Mouse (Mus musculus) T-helper 2 cell (primary cell): Measurements from ENCODE around the gene Neurod2.

Experiments used
- in situ Hi-C: fragments of 300-600 bp; cut with MboI, MseI; formaldehyde crosslinking; loops from one replicate; pipeline ENCODE4 v1.15.1; 2025; ENCODE audit warnings: high pct_unique_total_duplicates

Gene Neurod2

DNA sequence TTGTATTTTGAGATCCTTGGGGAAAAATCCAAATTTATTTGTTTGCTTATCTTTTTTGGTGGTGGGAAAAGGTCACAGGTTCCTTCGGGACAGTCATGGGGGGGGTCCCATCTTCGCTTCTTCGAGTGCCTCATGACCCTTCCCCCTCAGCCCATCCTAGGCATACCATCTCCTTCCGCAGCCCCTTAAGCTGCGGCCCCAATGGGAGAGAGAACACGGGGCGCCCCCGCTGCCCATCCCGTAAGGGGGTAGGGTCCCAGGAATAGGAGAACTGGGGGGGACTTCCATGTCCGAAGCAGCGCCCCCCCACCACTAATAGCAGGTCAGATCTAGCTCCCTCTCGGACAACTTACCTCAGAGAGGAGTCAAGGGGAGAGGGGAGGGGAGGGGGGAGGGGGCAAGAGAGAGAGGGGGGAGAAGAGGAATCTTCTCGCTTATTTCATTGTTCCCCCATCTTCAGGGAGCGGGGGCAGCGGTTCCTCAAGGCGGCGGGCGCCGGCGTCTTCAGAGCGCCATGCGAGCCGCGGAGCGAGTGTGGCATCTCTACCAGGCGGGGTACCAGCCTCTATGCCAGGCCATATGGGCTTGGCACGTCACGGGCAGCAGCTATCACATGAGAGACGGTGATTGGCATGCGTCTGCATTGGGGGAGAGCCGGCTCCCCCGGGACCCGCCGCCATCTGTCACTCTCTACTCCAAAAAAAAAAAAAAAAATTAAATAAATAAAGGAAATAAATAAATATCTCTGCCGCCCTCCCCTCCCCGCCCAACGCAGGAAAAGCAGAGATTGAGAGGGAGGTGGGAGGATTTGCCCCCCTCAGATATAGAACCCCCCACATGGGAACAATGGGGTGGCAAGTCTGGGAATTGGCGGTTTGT, at the start of gene Neurod2:
Neurod2 (minus strand) TSS at position 568 of the 879 bp plus-strand sequence.
- in situ Hi-C loops = no loop called here

DNA sequence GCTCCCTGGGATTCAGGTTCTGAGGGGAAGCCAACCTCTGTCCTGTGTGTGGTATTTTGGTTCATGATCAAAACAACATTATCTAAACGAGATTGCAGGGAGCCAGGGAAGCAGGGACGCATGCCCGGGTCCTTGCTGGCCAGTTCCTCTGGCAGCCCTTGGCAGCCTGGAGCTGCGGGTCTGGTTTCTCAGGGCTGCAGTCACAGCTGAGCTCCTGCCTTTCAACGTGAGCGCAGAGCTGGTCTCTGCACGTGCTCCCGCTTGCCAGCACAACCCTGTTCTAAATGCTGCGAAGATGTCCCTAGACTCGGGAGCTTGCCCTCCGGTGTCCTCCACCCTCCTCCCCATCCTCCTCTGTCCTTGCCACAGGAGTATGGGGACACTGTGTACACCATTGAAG, 48.3 kb upstream of the Neurod2 start:
- in situ Hi-C loops = no loop called here

DNA sequence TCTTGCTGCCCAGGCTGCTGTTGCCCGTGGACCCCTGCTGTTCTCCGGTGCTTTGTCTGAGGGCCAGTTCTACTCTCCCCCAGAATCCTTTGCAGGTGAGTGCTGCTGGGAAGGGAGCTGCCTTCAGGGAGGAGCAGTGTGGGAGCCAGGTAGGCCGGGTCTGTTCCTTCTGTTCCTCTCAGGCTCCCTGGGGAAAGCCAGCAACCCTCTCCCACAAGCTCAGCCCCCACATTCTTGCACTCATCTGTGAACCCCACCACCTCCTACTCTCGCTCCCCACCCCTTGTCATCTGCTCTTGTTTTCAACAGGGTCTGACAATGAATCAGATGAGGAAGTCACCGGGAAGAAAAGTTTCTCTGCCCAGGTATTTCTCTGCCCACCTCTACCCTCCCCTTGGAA, 47.3 kb upstream of the Neurod2 start:
- in situ Hi-C loops = no loop called here

DNA sequence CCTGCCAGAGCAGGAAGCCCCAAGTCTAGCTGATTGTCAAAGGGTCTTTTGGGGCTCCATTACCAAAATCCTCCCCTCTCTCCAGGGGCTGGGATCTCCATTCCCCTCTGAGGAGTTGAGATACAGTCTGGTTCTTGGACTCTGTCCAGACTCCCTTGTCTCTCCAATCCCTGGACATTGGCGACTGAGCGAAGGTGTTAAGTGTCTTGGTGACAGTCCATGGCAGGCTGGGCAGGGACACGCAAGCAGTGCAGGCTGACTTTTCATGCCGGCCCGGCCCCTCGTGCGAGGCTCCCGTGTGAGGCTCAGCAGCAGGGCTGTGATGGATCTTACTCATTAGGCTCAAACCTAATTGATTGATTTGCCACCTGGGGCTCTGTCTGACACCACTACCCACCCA, 44.8 kb upstream of the Neurod2 start:
- in situ Hi-C loops = no loop called here

DNA sequence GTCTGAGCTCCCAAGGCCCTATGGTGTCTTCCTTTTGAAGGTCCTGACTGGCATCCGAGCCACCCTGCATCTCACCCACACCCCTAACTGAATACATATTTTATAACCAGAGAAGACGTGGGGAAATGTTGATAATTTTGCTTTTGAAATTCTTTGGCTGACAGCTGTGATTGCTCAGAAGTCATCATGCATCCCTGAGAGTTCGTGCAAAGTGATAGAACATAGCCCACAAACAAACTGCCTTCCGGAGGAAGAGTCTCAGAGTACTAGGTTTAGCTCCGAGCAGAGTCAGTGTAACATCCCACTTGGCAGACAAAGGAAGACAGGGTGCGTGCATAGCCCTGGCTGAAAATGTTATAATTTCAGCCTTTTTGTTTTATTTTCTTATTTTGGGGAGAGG, 43.8 kb upstream of the Neurod2 start:
- in situ Hi-C loops = no loop called here

DNA sequence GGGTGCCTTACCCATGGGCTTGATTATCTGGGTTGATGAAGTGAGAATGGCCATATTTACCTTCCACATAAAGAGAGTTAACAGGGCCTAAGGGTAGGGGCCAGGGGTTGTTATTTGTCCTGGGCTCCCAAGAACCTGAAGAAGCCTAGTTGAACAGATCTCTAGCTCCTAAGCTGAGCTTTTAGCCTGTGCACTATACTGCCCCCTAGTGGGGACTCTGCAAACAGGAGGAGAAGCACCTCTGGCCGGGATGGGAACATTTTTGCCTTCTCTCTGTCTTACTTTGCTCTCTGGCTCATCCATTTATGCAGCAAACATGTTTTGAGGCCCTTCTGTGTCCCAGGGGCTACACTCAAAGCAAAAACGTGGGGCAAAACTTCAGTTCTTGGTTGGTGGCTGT, 43.0 kb upstream of the Neurod2 start:
- in situ Hi-C loops = no loop called here

DNA sequence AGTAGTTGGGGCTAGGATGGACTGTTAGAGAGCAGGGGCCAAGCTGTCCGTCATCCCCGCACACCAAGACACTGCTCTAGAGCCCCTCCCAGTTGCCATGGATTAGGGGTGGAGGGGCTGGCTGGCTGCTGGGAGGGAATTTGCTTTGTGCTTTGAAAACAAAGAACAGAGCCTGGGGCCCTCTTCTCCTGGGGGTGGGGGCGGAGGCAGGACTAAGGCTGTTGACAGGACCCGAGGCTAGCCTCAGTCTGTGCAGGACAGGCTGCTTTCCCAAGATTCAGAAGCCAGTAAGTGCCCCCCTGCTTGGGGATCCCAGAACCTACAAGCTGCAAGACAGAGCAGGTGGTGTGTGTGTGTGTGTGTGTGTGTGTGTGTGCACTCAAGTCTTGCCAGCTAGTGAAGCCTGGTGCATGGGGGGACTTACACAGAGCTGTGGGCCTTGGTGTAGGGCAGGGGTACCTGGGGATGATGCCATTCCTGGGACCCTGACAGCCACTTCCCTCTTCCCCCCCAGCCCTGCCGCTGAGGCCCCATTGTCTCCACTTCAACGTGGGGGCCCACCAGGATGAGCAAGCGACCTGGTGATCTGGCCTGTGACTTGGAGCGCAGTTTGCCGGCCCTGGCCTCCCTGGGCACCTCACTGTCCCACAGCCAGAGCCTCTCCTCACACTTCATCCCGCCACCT, 42.2 kb upstream of the Neurod2 start:
- in situ Hi-C loops = no loop called here

DNA sequence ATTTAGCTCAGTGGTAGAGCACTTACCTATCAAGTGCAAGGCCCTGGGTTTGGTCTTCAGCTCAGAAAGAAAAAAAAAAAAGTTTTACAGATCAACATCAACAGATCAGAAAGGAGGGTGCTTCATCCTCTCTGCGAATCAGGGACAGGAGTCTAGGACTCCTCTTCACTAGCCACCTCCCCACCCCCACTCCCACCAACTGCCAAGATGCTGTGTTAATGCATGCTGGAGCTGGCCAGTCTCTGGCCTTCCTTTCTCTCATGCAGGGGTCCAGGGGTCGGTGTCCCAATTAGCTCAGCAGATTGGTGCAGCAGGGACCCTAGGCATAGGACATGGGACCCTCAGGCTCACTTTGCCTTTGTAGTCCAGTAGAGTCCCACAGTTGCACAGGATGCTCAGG, 41.1 kb upstream of the Neurod2 start:
- in situ Hi-C loops = no loop called here

DNA sequence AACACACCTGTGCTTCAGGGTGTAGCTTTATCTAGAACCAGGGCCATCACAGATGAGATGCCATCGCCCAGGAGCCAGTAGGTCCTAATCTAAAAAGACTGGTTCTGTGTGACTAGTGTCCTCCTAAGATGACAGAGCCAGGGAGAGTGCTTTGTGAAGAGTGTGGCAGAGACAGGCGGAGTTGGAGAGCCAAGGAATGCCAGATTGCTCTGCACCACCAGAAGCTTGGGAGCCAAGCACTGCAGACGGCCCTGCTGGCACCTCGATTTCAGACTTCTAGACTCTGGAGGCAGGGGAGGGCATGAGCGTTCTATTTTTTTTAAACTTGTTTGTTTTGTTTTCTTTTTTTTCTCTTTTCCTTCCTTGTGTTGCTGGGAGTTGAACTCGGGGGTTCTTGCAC, 39.9 kb upstream of the Neurod2 start:
- in situ Hi-C loops = no loop called here

DNA sequence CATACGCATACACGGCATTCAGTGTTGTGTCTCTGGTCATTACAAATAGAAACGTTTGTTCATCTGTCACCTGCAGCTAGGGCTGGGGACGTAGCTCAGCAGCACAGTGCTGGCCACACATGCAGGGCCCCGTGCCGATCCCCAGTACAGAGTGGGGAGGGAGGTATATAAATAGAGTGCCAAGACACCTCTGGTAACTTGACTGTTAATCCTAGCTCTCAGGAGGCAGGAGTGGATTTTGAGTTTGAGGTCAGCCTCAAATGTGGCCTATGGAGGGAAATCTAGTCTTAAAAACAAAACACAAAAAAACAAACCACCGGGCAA, 38.4 kb upstream of the Neurod2 start:
- in situ Hi-C loops = no loop called here

DNA sequence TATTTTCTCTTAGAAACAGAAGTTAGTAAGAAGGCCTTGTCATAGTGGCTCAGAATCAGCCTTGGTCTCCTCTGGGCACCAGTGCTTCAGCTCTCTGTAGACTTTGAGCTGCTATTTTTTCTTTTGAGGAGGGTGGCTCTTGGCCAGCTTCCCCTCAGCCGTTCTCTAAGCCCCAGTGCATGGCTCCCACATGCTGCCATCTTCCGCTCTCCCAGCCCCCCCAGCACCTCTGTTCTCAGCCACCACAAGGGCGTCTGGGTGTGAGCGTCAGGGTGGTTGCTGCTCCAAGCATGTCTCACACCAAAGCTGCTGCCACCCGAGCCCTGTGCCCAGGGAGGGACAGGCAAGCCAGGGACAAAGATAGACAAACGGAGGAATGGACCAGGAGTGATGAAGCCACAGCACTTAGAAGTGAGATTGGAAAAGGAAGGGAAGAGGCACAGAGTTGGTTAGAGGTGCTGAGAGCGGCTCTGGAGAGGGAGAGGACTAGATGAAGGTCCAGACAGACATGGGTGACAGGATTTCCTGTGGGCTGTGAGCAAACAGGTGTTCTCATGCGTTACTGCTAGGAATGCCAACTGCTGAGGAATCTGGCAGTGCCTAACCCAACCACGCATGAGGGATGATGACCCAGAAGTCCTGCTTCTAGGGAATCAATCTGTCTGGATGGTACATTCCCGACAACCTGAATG, 37.9 kb upstream of the Neurod2 start:
- in situ Hi-C loops = no loop called here

DNA sequence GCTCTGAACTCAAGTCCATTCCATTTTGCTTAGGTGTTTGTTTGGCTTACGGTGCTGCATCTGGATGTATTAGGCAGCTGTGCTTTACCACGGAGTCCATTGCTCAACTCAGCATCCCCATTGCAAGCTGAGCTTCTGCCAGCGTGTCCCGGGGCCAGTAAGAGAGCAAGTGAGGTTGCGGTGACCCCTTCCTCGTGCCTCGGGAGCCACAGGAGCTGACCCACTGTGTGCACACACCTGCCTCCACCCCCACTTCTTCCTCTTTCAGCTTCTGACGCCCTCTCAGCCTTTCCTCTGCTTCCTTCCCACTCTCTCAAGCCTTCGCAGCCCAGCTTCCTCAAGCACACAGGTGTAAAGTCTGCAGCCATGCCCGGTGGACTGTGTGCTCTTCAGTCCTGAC, 36.8 kb upstream of the Neurod2 start:
- in situ Hi-C loops = no loop called here

DNA sequence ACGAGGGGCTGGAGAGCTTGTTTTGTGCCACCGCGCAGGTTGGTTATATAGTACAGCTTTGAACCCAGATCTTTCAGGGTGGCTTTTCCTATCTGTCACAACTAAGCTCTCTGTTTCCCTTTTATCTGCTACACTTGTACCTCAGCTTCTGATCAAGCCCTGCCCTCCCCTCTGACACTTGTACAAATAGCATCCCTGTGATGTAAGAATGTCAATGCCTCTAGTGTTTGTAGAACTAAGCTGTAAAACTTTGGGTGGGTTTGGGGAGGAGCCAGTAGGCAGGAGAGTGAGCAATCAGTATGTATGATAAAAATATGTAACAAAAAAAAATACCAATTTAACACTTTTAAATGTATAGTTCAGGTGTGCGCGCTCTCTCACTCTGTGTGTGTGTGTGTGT, 35.0 kb upstream of the Neurod2 start:
- in situ Hi-C loops = no loop called here

DNA sequence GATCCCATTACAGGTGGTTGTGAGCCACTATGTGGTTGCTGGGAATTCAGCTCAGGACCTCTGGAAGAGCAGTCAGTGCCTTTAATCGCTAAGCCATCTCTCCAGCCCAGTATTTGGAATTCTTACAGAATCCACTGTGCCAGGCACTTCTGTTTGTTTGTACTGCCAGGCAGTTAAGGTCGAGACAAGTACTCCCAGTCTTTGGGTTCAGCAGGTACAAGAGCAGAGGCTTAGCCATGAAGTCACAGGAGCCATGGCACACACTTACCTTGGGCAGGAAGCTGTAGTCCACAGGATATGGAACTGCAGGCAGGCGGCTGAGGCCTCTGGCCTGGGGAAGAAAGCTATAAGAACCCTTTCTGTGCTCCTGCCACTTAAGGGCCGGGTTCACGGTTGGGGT, 34.4 kb upstream of the Neurod2 start:
- in situ Hi-C loops = no loop called here

DNA sequence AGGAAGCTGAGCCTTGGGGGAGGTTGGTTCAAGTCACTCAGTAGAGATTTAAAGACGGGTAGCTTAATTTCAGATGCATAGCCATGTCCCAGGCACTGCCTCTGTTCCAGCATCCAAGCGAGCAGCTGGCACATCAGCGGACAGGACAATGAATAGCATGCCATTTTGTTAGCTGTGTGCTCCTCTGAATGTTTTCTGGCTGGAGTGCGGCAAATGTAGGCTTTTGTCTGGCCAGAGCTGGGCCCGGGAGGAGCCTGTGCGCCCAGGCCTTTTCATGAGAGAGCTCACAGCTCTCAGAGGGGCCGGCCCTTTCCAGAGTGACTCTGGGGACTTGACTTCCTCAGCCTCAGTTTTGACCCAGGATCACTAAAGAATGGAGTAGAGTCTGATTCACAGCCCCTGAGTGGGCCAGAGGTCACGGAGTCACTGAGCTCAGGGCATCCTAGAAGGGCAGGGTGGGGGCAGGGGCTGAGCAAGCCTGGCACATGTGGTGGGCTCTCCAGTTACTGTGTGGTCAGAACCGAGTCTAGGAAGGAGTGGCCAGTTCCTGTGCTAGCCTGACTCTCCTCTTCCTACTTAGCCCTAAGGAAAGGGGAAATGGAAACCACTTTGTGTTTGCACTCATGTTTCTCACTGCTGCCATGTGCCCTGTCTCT, 31.5 kb upstream of the Neurod2 start:
- in situ Hi-C loops = no loop called here

DNA sequence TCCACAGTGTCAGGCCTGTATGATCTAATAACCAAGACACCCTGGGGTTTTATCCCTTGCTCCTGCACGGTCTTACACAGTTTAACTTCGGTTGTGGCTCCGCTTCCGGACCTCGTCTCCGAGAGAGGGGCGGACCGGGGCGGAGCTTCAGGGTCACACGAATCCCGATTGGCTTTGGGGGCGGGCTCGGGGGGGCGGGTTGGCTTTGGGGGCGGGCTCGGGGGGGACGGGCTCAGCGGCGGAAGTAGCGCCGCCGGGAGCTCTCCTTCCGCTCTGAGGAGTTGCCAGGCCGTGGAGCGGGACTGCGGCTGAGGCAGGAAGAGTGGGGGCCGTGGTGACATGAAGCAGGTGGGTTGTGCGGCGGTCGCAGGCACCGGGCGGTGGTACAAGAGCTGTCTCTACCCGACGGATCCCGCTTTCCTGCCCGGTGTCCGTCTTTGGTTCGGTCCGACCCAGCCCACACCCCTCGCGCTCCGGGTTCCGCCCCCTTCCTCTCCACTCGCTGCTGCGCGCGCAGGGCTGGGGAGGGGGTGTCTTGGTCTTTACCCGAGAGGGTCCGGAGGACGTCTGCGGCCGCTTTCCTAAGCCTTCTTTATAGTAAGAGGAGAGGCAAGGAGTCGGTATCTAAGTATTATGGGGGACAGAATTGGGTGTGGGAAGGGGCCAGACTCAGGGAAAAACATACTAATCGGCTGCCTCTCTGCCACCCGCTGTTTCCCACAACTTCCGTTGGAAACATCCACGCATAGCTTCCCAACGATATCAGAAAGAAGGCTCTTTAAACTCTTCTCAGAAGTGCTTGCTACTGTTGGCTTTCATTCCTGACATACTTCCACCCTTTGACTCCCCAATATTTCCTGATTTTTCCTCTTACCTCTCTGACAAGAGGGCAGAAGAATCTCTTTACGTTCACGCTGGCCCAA, 29.0 kb upstream of the Neurod2 start, which contains the start of gene Stard3:
Stard3 (plus strand) TSS at position 208 of the 923 bp plus-strand sequence.
- in situ Hi-C loops = no loop called here

DNA sequence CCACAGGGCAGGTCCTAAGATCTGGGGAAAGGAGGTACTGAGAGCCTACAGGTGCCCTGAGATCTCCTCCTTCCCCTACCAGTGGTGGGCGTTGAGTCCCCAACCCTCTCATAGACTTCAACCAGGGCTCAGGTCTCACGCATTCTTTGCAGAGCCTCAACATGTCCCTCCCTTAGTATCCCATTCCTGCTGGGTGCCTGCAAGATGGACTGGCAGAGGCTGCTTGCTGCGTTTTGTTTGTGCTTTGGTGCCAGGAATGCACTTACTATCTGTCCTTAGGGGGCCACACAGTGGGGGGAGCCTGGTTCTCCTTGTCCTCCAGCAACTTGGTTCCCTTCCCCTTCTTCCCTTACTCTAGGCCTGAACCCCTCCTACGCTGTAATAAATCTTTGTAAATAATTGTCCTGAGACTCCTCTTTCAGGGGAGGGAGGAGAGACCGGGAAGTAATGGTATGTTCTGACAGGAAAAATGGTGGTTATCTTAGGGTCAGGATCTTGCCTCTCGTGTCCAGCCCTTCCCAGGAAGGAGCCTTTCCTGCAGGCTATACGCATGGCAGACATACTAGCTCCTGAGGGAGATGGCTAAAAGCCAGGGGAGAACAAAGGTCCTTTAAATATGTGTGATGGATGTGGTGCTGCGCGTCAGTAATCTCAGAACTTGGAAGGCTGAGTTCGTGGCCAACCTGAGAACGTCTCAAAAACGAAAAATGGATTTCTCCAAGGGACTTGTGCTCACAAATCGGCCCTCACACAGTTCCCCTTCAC, 28.1 kb upstream of the Neurod2 start:
- in situ Hi-C loops = no loop called here

DNA sequence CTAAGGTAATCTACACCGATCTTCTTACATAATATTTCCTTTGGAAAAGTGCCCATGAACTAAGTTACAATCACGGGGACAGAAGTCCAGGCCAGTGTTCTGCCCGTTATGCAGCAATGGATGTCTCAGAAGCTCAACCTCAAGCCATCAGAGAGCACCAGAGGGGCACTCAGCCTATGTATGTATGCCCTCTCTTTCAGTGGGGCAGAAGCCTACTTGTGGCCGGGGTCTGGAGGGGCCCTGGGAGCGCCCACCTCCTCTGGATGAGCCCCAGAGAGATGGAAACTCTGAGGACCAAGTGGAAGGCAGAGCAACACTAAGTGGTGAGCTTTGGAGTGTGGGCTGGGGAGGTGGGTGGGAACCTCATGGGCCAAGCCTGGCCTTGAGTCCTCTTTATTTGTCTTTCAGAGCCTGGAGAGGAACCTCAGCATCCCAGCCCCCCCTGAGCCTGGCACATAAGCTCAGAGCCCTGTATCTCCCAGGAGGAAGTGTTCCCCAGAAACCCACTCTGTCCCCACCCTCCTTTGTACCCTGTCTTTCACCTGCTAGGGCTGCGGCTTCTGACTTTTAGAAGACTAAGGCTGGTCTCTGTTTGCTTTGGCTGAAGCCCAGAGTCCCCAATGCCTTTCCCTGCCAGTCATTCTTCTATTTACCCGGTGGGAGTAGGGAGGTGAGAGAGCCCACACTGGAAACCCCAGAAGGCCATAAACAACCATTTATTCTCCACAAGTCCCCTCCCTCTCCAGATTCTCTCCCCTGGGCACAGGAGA, 27.4 kb upstream of the Neurod2 start:
- in situ Hi-C loops = no loop called here

DNA sequence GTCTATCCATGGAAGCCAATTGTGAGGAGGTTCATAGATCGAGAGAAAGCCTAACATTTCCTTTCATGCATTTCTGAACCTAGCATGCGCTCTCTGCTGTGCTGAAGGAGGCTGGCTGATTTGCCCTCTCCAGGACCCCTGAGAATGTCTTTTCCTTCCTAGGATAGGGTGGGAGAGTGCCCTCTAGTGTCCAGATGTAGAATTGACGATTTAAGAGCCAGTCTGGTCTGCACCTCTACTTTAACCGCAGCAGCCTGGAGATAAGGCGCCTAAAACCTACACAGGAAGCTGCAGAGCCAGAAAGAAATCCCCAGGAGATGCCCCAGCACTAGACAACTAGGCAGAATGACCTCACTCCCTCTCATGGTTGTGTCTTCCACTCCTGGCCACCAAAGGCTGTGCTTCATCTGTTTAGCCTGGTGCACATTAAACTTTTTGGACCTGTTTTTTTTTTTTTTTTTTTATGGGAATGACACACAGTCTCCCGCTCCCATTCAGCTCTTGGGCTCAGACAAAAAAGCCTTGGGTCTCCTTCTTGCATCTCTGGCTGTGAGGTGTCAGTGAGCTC, 26.4 kb upstream of the Neurod2 start:
- in situ Hi-C loops = no loop called here
